Mouse (Mus musculus) stomach, postnatal 0 days (tissue): ENCODE data around the gene Nup214. TPM values are rescaled to one million over a fixed set of nuclear protein-coding genes. Genes with fewer than 3 reads are reported as not detected.

Experiments
- ATAC-seq: fragments of 200-750 bp; cut with Nextera tagmentation; 2 replicates; pipeline ENCODE4 v1.8.0; 2017; ENCODE audit not compliant: low FRiP score, low TSS enrichment
- DNase-seq: peaks from one replicate; pipeline ENCODE4 v3.0.0-alpha.2; 2016; ENCODE audit warnings: low spot score
- H3K27ac ChIP-seq: fragments of 300-500 bp; sonication (generic); replicated peaks from 2 replicates; pipeline ENCODE4 v1.5.1; 2014; ENCODE audit warnings: mild to moderate bottlenecking, control low read depth
- H3K27me3 ChIP-seq: fragments of 300-500 bp; sonication (generic); 2 replicates; pipeline ENCODE4 v1.6.1; 2014; ENCODE audit warnings: low read length; ENCODE audit not compliant: control insufficient read depth, insufficient read depth
- H3K36me3 ChIP-seq: fragments of 300-500 bp; sonication (generic); 2 replicates; pipeline ENCODE4 v1.6.1; 2014; ENCODE audit warnings: low read length, mixed read lengths; ENCODE audit not compliant: control insufficient read depth, insufficient read depth
- H3K4me1 ChIP-seq: fragments of 300-500 bp; sonication (generic); replicated peaks from 2 replicates; pipeline ENCODE4 v1.6.1; 2014; ENCODE audit warnings: antibody characterized with exemption; ENCODE audit not compliant: control insufficient read depth, insufficient read depth
- H3K4me2 ChIP-seq: fragments of 300-500 bp; sonication (generic); replicated peaks from 2 replicates; pipeline ENCODE4 v1.6.1; 2014; ENCODE audit warnings: low read depth, mild to moderate bottlenecking, control low read depth, moderate library complexity
- H3K4me3 ChIP-seq: fragments of 300-500 bp; sonication (generic); 2 replicates; pipeline ENCODE4 v1.5.1; 2014; ENCODE audit warnings: low read depth, low read length, control low read depth
- H3K9ac ChIP-seq: fragments of 300-500 bp; sonication (generic); 2 replicates; pipeline ENCODE4 v1.6.1; 2014; ENCODE audit warnings: mild to moderate bottlenecking, low read length, control low read depth, mixed read lengths
- H3K9me3 ChIP-seq: fragments of 300-500 bp; sonication (generic); 2 replicates; pipeline ENCODE4 v1.6.1; 2016; ENCODE audit warnings: low read length; ENCODE audit not compliant: control insufficient read depth
- CTCF ChIP-seq: IDR thresholded peaks from 2 replicates; pipeline ENCODE4 v1.5.1; 2016; ENCODE audit warnings: antibody characterized with exemption, low read depth, mild to moderate bottlenecking, moderate library complexity
- EP300 ChIP-seq: optimal IDR thresholded peaks from 2 replicates; pipeline ENCODE3; 2016; ENCODE audit warnings: antibody characterized with exemption
- WGBS: fragments of 180-500 bp; shearing (Covaris S2); extraction: QIAGEN DNeasy Blood & Tissue Kit; methylation state at CpG from one replicate; pipeline ENCODE4 v1.1.7; 2014; 5-methylcytosine and 5-hydroxymethylcytosine counted together
- polyA plus RNA-seq: library from polyadenylated mRNA; unstranded; fragments of >200 nt; fragmentation: Nextera tagmentation; extraction: Ambion mirVana; gene quantifications from 2 replicates; pipeline ENCODE4 v1.2.1, GENCODE M21; 2015

Nup214 gene
- polyA plus RNA-seq, 1 experiment from 2014 or later, result 33.6 TPM

DNA sequence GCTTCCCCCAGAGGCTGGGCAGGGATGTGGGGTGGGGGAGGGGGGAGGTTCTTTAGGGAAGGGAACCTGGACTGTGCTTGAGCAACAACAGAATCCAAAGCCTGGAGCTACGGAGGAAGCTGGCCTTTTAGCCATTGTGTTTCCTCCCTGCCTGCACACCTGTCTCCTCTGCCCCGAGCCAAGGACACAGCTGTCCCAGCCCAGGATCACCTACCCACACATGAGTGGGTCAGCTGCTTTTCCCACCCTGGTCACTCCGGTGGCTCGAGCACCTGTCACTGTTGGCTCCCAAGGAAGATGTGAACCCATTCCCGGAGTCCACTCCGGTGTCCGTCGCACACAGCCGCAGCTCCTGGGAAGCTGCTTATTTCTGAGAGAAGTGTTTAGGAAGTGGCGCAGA, 17.0 kb upstream of the Nup214 start:
- 85% methylated on average over 10 of the region's 10 CpGs for WGBS
- Histone ChIP-seq H3K4me1 (no peaks in the 10 kb centered on the region), H3K36me3 (no peaks in the 10 kb centered on the region), H3K9me3 (no peaks in the 10 kb centered on the region), H3K4me3 (no peak overlapping the region), H3K27me3 (no peaks in the 10 kb centered on the region), H3K4me2 (no peak overlapping the region), H3K9ac (no peak overlapping the region), H3K27ac (no peak overlapping the region)
- no peak for TF ChIP-seq CTCF
- TF ChIP-seq EP300, result no peak
- ATAC-seq (no peak), DNase-seq (no peak)

DNA sequence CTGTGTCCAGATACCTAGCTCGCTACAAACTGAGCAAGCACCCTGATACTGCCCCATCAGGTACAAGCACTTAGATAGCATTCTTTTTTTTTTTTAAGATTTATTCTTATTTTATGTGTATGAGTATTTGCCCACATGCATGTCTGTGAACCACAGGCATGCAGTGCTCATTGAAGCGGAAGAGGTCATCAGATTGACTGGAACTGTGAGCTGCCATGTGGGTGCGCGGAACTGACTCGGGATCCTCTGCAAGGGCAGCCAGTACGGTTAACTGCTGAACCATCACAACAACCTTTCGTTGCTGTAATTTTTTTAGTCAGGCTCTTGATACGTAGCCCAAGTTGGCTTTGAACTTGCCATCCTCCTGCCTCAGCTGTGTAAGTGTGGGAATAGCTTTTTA, 13.2 kb upstream of the Nup214 start:
- no peak overlapping the region for H3K9ac ChIP-seq
- H3K4me1 ChIP-seq, result no peaks in the 10 kb centered on the region
- 94% methylated on average over 8 of the region's 8 CpGs for WGBS
- no peak for ATAC-seq
- H3K9me3 ChIP-seq, result no peaks in the 10 kb centered on the region
- no peak for DNase-seq
- no peak overlapping the region for H3K27ac ChIP-seq
- H3K4me3 ChIP-seq, result no peak overlapping the region
- TF ChIP-seq EP300, result no peak
- TF ChIP-seq CTCF, result no peak
- H3K27me3 ChIP-seq, result no peaks in the 10 kb centered on the region
- no peak overlapping the region for H3K4me2 ChIP-seq
- no peaks in the 10 kb centered on the region for H3K36me3 ChIP-seq

DNA sequence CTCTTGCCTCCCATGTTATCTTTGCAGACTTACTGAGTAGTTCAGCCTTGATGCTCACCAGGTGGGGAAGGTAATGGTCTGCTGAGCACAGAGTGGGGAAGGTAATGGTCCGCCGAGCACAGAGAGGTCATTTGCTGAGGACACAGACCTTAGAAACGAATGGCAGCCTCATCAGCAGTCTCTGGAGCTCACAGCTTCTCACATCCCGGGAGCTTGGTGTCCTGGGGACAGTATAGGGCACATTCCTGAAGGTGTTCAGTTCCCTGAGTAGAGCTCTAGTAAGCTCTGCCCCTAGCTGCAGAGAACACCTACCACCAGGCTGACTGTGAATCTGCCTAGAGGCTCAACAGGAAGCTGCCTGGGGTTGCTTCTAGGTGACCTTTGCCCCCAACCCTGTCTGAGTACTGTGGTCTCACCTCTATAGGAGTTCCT, 12.4 kb upstream of the Nup214 start:
- no peaks in the 10 kb centered on the region for H3K36me3 ChIP-seq
- H3K9ac ChIP-seq, result no peak overlapping the region
- H3K4me1 ChIP-seq, result no peaks in the 10 kb centered on the region
- H3K27ac ChIP-seq, result no peak overlapping the region
- TF ChIP-seq CTCF (no peak), EP300 (no peak)
- H3K9me3 ChIP-seq, result no peaks in the 10 kb centered on the region
- H3K27me3 ChIP-seq, result no peaks in the 10 kb centered on the region
- H3K4me3 ChIP-seq, result no peak overlapping the region
- DNase-seq (no peak), ATAC-seq (0 out of 2 replicates have a peak, but pooled peaks have one; percentile 9)
- whole genome bisulfite sequencing, result 75% methylated on average over 4 of the region's 4 CpGs
- H3K4me2 ChIP-seq, result no peak overlapping the region

DNA sequence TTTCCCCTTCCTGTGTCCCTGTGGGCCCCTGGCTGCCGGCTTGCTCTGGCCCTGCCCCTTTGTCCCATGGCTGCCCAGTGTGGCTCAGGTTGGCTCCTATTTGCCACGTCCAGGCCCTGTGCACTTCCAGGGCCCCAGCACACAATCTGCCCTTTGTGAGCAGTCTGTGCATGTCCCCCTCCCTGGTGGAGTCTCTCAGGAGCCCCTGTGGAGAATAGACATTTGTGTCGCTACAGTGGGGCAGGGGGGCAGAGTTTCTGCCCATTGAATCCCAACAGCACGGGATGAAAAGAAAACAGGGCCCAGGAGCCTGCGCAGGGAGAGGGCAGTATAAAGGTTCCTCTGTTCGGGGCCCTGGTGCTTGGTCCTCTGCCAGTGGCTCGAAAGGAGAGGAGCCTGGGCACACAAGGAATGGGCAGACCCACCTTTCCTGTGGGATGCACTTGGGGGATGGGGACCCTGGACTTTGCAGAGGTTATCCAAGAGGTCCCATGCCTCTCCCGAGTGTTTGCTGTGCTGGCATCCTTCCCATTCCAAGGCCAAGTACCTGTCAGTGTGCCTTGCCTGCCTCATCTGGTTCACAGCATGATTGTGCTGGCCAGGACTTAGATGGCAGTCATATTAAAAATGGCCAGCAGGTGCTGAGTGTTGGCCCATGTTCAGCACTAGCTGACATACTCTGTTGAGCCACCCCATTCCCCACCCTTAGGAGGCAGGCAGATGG, 11.6 kb upstream of the Nup214 start:
- no peaks in the 10 kb centered on the region for H3K4me1 ChIP-seq
- no peaks in the 10 kb centered on the region for H3K9me3 ChIP-seq
- TF ChIP-seq CTCF (peak; percentile 34; the same call in 1 of the 2 replicates), EP300 (no peak)
- H3K36me3 ChIP-seq, result no peaks in the 10 kb centered on the region
- DNase-seq (no peak), ATAC-seq (peak; percentile 25)
- no peak overlapping the region for H3K27ac ChIP-seq
- H3K27me3 ChIP-seq, result no peaks in the 10 kb centered on the region
- H3K9ac ChIP-seq, result no peak overlapping the region
- WGBS, result 63% methylated on average over 8 of the region's 8 CpGs
- H3K4me3 ChIP-seq, result no peak overlapping the region
- H3K4me2 ChIP-seq, result no peak overlapping the region

DNA sequence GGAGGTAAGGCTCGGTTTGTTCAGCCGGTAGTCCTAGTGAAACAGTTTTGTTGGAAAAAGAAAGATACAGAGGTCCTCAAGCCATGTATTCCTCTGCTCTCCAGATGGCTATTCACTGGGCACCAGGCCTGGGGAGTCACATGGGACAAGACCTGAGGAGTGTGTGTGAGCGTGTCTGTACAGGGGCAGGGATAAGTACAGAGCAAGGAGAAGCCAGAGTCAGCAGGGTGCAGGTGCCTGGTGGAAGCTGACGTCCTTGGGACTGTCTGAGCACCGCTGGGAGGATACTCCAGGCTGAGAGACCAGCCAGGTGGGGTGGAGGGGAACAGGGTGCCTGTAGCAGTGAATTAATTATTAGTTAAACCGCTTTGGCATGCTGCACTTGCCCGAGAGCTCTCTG, 10.7 kb upstream of the Nup214 start:
- Histone ChIP-seq H3K9me3 (no peaks in the 10 kb centered on the region), H3K27ac (no peak overlapping the region), H3K4me2 (no peak overlapping the region), H3K4me3 (no peak overlapping the region), H3K9ac (no peak overlapping the region), H3K4me1 (no peaks in the 10 kb centered on the region), H3K36me3 (no peaks in the 10 kb centered on the region), H3K27me3 (no peaks in the 10 kb centered on the region)
- 75% methylated on average over 7 of the region's 7 CpGs for WGBS
- no peak for ATAC-seq
- no peak for TF ChIP-seq EP300
- no peak for TF ChIP-seq CTCF
- no peak for DNase-seq

DNA sequence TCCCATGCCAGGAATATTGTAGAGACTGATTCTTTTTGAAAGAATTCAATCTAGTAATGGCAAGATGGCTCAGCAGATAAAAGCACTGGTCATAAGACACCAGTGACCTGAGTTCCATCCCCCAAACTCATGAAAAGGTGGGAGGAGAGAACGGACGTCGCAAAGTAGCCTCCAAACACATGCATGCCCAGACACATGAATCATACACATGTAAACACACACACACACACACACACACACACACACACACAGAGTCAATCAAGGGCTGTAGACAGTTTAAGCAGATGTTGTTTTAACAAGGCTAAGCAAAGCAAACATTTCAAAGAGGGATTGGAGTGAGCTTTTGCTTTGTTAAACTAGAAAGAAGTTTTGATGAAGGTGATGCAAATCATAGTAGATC, 10.0 kb upstream of the Nup214 start:
- DNase-seq (no peak), ATAC-seq (no peak)
- Histone ChIP-seq H3K27ac (no peak overlapping the region), H3K36me3 (no peaks in the 10 kb centered on the region), H3K4me1 (no peaks in the 10 kb centered on the region), H3K9me3 (no peaks in the 10 kb centered on the region), H3K4me2 (no peak overlapping the region), H3K4me3 (no peak overlapping the region), H3K9ac (no peak overlapping the region), H3K27me3 (no peaks in the 10 kb centered on the region)
- WGBS, result 39% methylated on average over 3 of the region's 3 CpGs
- no peak for TF ChIP-seq EP300
- TF ChIP-seq CTCF, result no peak
